Mouse (Mus musculus) lung, postnatal 10 days (tissue): Measurements from ENCODE around the gene Olfr893.
"Not testable (repeated sequence)": the region's sequence is repeated elsewhere in the genome, so short reads cannot be mapped to it uniquely, and the experiment has no call there.

Source experiments
- DNase-seq: peaks from one replicate; pipeline ENCODE4 v3.0.0; 2021

The Olfr893 gene

DNA sequence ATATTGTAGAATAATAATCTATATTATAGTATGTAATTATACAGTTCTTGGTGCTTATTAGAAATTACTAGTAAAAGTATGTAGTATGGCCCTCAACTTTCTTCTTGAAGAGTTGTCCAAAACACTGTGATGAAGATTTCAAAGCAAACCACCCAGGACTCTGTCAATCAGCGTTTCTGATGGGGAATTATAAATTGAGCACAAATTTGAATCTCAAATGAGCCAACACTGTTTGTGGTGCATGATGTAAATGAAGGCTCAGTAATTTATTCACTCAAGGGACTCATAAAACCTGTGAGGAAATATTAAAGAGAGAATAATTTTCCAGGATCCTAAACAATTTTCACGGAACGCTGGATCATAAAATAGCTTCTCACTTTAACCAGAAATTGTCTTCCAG, at the start of gene Olfr893:
Gene Olfr893 (plus strand): TSS at position 301 of the 400 bp plus-strand sequence.
- DNase-seq: no peak

DNA sequence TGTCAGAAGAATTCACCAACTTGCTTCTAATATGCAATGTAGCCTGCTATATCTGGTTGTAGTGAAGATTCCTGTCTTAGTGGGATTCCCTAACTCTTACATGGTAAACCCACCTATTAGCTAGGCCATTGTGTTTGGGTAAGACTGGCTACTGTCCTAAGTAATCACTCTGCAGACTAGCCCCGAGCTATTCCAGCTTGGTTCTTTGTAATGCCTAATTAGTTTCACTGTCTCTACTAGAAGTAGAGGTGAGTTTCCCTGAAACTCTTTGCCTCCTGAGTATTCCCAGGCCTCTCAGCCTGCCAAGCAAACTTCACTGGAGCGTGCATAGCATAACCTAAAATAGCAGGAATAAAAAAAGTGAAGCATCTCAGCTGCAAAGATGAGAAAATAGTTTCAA, 39.8 kb upstream of the Olfr893 start:
- not testable (repeated sequence) for DNase-seq

DNA sequence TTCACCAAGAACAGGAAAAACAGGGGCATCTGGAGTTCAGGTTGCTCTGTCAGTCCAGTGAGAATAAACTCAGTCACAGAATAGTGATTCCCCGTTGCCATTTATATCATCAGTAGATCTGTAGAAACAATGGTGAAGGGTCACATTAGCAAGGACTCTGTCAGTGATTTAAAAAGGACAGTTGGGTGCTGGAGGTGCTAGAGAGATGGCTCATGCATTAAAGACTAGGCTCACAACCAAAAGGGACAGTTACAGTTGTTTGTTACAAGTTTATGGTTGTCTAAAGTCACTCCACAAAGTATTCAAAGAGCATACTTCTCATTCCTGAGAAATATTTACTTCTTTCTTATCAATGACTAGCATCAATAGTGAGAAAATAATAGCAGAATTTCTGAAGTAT, 27.4 kb upstream of the Olfr893 start, which contains the start of gene Olfr891:
Gene Olfr891 (minus strand): TSS at position 101 of the 400 bp plus-strand sequence.
- DNase-seq: no peak

DNA sequence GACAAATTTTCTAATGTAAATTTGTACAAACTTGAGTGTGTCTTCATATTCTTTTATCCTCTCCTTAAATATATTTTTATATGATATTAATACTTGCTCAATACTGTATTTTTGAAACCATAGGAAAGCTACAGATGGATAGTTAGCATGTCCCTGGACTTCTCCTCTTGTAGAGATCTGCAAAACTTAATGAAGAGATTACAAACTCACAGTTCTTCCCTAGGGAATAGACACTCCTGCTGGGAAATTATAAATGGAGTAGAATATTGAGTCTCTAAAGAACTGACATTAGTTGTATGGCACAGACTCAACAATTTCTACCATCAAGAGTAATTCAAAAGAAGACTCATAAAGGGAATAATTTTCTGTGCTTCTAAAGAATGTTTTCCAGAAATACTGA, 9.6 kb downstream of the Olfr893 start, which contains the start of gene Olfr894:
Gene Olfr894 (plus strand): TSS at position 301 of the 400 bp plus-strand sequence.
- DNase-seq: no peak

DNA sequence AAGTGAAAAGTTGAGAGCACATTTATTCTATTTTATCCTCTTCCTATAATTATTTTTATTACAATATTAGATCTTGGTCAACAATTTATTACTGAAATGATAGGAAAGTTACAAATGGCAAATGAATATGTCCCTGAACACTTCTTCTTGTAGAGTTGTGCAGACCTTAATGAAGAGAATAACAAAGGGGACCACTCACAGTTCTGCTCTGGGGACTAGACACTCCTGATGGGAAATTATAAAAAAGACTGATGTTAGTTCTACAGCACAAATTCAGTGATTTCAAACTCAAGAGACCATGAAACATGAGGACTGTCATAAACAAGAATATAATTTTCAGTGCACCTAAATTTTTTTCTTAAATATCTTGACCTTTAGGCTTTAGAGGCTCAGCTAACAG, 44.3 kb downstream of the Olfr893 start, which contains the start of gene Olfr143:
Gene Olfr143 (plus strand): TSS at position 301 of the 400 bp plus-strand sequence.
- no peak for DNase-seq
